Mouse (Mus musculus): ENCODE results near the gene Sp100.

Sp100 gene

GRCm38 (mm10) chr1:85697721-85698493 is 48.1 kb downstream of the Sp100 start:
- in situ Hi-C loops (cut with MboI, MseI) = loop anchor here (5.0 to 10.0 kb wide), 2 partner anchors 36 to 307 kb away; no protein-coding TSS in a partner anchor

- in situ Hi-C loops (cut with MboI, MseI) = no loop called here
Measured at GRCm38 (mm10) chr1:85702531-85702930, 52.7 kb downstream of the Sp100 start.

GRCm38 (mm10) chr1:85703245-85704186 is 53.7 kb downstream of the Sp100 start:
- in situ Hi-C loops (cut with MboI, MseI) = no loop called here

GRCm38 (mm10) chr1:85705552-85705951 is 55.8 kb downstream of the Sp100 start:
- in situ Hi-C loops (cut with MboI, MseI) = no loop called here

- in situ Hi-C loops (cut with MboI, MseI) = no loop called here
Measured at GRCm38 (mm10) chr1:85706754-85707153, 57.0 kb downstream of the Sp100 start.

GRCm38 (mm10) chr1:85714501-85714900 is 64.7 kb downstream of the Sp100 start:
- in situ Hi-C loops (cut with MboI, MseI) = no loop called here

GRCm38 (mm10) chr1:85716447-85717027 is 66.7 kb downstream of the Sp100 start:
- in situ Hi-C loops (cut with MboI, MseI) = no loop called here

- in situ Hi-C loops (cut with MboI, MseI) = no loop called here
Measured at GRCm38 (mm10) chr1:85719049-85719448, 69.3 kb downstream of the Sp100 start.

- in situ Hi-C loops (cut with MboI, MseI) = no loop called here
Measured at GRCm38 (mm10) chr1:85720220-85720893, 70.6 kb downstream of the Sp100 start.

- in situ Hi-C loops (cut with MboI, MseI) = no loop called here
Measured at GRCm38 (mm10) chr1:85730471-85730870, 80.7 kb downstream of the Sp100 start.

GRCm38 (mm10) chr1:85732581-85732980 is 82.8 kb downstream of the Sp100 start:
- in situ Hi-C loops (cut with MboI, MseI) = no loop called here

GRCm38 (mm10) chr1:85734511-85734910 is 84.7 kb downstream of the Sp100 start:
- in situ Hi-C loops (cut with MboI, MseI) = no loop called here

GRCm38 (mm10) chr1:85735463-85736123 is 85.8 kb downstream of the Sp100 start:
- in situ Hi-C loops (cut with MboI, MseI) = loop anchor here (5.0 kb wide), 1 partner anchor 153 kb away; no protein-coding TSS in a partner anchor

- in situ Hi-C loops (cut with MboI, MseI) = loop anchor here (5.0 kb wide), 1 partner anchor 154 kb away; no protein-coding TSS in a partner anchor
Measured at GRCm38 (mm10) chr1:85736355-85737184, 86.8 kb downstream of the Sp100 start.

- in situ Hi-C loops (cut with MboI, MseI) = loop anchor here (5.0 kb wide), 1 partner anchor 157 kb away; no protein-coding TSS in a partner anchor
Measured at GRCm38 (mm10) chr1:85739000-85739399, 89.2 kb downstream of the Sp100 start.

- in situ Hi-C loops (cut with MboI, MseI) = loop anchor here (5.0 kb wide), 1 partner anchor 158 kb away; no protein-coding TSS in a partner anchor
Measured at GRCm38 (mm10) chr1:85739819-85740218, 90.0 kb downstream of the Sp100 start.

GRCm38 (mm10) chr1:85740923-85741322 is 91.1 kb downstream of the Sp100 start:
- in situ Hi-C loops (cut with MboI, MseI) = no loop called here

- in situ Hi-C loops (cut with MboI, MseI) = no loop called here
Measured at GRCm38 (mm10) chr1:85742333-85742732, 92.5 kb downstream of the Sp100 start.

- in situ Hi-C loops (cut with MboI, MseI) = no loop called here
Measured at GRCm38 (mm10) chr1:85742916-85743505, 93.2 kb downstream of the Sp100 start.

Data from T-helper 2 cell (primary cell).